Mouse (Mus musculus): ENCODE data around the gene Itga2b.

Itga2b gene

DNA sequence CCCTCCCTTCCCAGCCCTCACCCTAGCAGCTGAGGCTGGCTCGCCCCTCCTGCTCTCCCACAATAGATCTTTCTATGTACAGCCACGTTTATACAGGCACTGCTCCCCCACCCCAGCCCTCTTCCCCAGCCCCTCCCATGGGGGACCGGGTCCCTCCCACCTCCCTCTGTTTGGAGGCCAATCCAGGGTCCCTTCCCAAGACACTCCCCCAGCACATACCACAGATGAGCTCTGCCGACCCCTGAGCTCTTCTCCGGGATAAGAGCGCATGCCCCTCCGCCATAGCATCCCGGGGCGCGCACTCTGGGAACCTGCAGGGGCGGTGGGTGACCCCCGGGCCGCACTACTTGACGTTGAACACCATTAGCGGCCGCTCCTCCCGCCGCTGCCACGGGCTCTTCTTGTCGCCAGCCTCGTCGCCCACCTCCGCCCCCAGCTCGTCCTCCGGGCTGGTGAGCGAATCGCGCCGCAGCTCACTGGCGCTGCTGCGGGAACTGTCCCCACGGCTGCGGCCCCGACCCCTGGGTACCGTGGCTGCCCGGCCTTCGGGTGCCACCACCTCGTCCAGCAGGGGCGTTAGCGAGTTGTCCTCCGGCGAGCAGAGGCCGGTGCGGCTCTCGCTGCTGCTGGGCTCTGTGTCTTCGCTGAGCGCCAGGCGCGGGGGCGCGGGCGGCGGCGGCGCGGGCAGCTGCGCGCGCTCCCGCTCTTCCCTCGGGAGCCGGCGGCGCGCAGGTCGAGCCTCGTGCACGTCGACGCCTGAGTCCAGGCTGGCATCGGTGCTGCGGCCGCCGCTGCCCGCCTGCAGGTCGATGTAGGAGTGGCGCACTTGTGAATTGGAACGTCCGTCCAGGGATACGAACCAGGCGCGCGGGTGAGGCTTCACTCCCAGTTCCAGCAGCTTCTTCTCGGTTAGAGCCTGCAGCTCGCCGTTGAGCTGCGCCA, 32.5 kb downstream of the Itga2b start:
- DNase-seq (ENCODE audit: low spot score in 2 of 2) = peak in 1 of 2 experiments; percentile 72

DNA sequence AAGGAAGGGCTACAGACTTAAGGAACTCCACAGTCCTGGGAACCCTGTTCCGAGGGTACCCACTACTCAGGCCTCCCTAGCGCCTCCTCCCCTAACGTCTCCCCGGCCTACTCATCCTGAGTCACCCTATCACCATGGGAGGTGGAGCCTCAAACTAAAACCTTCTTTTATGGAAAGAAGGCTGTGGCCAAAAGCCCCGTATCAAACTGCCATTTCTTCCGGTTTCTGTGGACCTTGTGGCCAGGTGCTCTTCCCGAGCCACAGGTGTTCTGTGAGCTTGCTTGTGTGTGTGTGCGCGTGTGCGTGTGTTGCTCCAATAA, 33.5 kb downstream of the Itga2b start:
- DNase-seq (ENCODE audit: low spot score in 2 of 2) = no peak

DNA sequence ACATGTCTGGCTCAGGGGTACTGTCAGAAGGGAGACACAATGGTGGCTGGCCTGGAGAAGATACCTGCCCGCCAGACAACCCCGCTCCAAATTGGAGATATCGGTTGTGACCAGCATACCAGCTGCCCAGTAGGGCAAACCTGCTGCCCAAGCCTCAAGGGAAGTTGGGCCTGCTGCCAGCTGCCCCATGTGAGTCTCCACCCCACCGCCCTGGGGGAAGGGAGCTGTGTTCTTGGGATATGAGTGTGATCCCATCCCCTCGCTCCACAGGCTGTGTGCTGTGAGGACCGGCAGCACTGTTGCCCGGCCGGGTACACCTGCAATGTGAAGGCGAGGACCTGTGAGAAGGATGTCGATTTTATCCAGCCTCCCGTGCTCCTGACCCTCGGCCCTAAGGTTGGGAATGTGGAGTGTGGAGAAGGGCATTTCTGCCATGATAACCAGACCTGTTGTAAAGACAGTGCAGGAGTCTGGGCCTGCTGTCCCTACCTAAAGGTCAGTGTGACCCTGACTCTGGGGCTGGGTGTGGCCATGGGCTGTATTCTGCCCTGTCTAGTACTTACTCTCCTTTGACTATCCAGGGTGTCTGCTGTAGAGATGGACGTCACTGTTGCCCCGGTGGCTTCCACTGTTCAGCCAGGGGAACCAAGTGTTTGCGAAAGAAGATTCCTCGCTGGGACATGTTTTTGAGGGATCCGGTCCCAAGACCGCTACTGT, 34.0 kb downstream of the Itga2b start:
- no peak for DNase-seq (ENCODE audit: low spot score in 2 of 2)

DNA sequence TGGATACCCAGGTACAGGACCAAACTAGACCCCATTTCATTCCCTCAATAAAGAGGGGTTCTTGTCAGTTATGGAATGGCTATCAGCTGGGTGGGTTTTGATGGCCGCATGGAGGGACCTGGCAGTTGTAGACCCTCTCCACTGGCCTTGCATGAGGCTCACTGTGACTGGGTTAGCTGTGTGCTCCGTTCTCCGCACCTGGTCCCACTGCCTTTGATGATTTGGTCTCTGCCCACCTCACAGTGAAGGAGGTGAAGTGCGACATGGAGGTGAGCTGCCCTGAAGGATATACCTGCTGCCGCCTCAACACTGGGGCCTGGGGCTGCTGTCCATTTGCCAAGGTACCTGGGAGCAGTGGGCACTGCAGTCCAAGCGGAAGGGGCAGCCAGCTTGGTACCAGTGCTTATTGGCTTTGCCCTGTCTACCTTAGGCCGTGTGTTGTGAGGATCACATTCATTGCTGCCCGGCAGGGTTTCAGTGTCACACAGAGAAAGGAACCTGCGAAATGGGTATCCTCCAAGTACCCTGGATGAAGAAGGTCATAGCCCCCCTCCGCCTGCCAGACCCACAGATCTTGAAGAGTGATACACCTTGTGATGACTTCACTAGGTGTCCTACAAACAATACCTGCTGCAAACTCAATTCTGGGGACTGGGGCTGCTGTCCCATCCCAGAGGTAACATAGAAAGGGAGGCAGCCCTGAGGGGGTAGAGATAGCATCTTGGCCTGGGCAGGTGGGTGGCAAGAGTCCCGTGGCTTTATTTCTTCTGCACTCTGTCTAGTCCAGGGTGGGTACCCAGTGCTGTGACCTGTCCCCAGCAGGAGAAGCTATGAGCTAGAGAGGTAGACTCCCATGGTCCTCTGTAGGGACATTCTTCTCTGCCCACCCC, 34.9 kb downstream of the Itga2b start:
- no peak for DNase-seq (ENCODE audit: low spot score in 2 of 2)

DNA sequence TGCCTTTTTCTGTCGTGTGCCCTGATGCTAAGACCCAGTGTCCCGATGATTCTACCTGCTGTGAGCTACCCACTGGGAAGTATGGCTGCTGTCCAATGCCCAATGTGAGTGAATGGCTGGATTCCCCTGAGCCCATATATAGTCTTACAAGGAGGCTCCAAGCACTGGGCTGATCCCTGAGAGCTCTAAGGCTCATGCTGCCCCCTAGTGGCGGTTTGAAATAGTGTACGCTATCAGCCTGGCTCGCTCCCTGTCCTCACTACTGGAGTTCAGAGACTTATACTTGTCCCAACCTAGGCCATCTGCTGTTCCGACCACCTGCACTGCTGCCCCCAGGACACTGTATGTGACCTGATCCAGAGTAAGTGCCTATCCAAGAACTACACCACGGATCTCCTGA, 35.5 kb downstream of the Itga2b start:
- peak in 1 of 2 experiments; percentile 94 for DNase-seq (ENCODE audit: low spot score in 2 of 2)

DNA sequence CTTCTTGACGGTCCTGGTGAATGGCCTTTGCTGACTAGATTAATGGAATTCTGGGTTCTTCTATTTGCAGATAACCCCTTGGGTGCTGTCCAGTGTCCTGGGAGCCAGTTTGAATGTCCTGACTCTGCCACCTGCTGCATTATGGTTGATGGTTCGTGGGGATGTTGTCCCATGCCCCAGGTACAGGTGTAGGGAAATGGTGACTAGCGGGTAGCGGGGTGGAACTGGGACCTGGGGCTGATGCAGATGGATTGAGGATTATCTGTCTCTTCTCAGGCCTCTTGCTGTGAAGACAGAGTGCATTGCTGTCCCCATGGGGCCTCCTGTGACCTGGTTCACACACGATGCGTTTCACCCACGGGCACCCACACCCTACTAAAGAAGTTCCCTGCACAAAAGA, 36.1 kb downstream of the Itga2b start:
- DNase-seq (ENCODE audit: low spot score in 2 of 2) = no peak

DNA sequence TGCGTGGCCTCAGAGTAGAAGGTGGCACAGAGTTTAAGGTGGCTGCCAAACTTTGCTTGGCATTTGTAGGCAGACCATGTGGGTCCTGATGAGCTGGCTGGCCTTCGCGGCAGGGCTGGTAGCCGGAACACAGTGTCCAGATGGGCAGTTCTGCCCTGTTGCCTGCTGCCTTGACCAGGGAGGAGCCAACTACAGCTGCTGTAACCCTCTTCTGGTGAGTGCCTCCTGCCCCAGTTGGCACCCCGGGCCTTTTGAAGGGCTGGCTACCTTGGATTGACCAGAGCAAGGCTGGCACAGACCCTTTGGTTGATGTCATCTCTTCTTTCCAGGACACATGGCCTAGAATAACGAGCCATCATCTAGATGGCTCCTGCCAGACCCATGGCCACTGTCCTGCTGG, 37.0 kb downstream of the Itga2b start:
- DNase-seq (ENCODE audit: low spot score in 2 of 2) = peak in 1 of 2 experiments; percentile 26

DNA sequence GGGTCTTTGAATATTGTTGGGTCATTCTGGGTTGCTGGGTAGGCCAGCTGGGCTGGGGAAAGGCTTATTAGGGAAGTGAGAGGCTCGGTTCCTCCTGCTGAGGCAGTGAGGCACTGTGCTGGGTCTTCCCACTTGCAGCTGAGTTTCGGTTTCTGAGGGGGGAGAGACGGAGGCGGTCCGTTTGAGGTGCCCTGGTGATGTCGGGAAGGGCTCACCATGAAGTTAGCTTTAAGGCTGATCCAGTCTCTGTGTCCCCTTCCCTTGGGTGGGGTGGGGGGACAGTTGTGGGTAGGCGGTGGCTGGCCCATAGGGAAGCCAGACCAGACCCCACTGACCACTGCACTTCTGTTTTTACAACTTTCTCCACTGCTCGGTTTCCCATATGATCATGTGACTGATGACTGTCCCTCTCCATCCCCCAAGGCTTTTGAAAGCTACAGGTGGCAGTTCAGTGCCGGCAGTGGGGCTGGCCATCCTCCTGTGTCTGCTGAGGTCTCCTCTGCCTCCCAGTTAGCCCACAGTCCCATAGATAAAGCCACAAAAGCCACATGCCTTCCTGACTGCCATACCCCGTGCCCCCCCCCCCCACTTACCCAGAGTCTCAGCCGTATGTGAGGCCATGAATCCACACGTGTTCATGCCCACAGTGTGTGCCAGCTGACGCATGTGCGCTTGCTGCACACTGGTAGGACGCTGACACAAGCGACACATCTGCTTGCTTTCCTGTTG, 37.6 kb downstream of the Itga2b start:
- DNase-seq (ENCODE audit: low spot score in 2 of 2) = peak in 1 of 2 experiments; percentile 23

DNA sequence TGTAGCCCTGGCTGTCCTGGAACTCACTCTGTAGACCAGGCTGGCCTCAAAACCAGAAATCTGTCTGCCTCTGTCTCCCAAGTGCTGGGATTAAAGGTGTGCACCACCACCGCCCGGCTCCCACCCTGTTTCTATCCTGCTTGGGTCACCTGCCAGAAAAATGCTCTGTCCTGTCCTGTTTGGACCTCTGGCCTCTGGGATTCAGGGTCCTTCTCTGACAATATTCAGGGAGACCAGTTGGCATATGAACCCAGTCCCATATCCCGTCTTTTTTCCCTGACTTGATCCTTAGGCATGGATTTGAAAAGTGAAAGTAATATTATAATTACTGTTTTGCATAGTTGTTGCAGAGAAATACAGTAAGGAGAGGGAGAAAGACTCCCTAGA, 38.2 kb downstream of the Itga2b start:
- DNase-seq (ENCODE audit: low spot score in 2 of 2) = no peak

DNA sequence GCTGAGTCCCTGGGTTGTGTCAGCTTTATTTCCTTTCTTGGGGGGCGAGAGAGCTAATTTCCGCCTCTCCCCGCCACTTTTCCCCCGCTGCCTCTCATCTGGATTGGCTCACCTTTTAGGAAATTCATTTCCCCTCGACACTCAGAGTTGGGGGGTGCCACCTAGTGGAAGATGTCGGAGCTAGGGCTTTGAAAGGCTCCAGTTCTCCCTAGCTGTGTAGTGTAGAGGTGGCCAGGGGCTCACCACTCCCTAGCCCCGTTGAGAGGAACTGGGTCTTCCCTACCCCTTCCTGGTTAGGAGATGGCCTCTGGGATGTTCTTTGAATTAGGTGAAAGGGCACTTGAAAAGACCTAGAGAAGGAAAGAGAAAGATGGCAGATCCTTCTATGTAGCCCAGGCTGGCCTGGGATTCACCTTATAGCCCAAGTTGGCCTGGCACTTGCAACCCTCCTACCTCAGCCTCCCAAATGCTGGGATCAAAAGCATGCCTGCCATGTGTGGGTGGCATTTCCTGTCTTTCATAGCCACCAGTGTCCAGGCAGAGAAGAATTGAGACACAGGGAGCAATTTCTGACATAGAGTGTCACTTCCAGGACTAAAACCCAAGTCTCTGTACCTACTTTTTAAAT, 38.8 kb downstream of the Itga2b start:
- peak in 1 of 2 experiments; percentile 85 for DNase-seq (ENCODE audit: low spot score in 2 of 2)

DNA sequence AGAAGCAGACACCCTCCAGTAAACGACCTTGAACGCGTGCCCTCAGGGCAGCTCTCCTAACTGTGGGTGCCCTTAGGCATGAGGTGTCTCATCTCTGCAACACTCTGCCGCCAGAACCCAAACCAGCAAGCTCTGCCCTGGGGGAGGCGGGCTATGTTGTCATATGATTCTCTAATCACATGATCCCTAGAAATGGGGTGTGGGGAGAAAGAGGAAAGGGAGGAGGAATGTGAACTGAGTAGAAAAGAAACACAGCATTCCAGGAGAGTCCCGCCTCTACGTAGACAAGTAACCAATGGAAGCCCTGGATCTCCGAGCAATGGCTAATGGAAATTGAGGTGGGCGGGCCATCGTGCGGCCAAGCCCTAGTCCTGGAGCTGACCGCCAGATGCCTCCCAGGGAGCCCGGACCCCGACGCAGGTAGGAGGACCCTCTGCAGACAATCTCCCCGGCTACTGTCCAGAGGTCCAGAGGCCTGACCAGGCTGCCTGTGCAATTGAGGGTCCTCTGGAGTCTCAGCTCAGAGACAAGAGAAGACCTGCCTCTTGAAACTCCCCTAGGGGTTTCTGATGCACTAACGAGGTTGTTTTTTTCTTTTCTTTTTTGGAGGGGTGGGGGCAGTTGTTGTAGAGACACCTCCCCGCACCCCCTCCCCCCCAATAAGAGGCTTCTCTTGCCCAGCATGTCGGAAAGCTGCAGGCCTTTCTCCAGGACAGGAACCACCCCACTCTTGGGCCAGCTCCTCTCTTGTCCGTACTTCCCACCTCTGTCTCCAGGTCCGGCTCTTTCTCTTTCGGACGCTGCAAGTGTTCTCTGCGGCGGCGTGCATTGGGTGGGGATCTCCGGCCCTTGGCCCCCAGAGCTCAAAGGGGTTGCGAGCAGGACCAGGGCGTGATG, 39.6 kb downstream of the Itga2b start, which contains the start of gene Grn:
Gene Grn, plus strand, starts transcription at position 195 of the 897 bp plus-strand sequence.
- peak; percentile 95 to 96 for DNase-seq (ENCODE audit: low spot score in 2 of 2)

DNA sequence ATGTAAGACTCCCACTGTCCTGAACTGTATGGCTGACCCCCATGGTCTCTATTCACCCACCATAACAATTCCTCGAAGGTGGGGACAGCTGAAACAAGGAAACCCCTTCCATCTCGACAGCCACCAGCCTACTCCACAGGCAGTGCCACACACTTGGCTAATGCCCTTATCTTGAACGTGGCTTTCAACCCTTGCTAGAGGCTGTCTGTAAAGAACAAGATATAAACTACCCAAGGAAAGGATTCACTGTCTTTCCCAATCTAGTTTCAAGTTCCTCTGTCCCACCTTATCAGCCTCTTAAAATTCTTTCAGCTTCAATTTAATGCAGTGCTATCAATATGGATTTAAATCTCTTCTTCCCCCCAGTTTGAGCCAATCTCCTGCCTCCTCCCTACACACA, 40.4 kb downstream of the Itga2b start:
- DNase-seq (ENCODE audit: low spot score in 2 of 2) = no peak

DNA sequence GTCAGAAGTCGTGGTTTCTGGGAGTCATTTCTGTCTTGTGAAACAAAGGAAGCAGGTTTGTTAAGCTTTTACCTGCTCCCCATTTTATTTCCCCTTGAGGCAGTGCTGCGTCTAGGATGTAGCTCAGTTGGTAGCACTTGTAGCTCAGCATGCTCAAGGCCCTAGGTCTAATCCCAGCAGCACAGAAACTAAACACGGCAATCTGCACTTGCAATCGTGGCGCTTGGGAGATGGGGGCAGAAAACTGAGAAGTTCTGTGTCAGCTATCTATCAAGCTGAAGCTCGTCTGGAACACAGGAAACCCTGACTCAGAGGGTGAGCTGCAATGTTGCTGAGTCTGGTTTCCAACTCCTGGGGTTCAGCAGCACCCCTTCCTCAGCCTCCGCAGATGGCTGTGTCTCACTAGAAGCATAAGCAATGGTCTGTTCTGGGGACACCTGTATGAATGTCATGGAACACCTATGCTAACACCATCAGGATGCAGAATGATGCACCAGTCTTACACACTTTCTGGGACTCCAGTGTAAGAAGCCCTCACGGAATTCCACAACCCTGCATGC, 40.9 kb downstream of the Itga2b start:
- no peak for DNase-seq (ENCODE audit: low spot score in 2 of 2)

DNA sequence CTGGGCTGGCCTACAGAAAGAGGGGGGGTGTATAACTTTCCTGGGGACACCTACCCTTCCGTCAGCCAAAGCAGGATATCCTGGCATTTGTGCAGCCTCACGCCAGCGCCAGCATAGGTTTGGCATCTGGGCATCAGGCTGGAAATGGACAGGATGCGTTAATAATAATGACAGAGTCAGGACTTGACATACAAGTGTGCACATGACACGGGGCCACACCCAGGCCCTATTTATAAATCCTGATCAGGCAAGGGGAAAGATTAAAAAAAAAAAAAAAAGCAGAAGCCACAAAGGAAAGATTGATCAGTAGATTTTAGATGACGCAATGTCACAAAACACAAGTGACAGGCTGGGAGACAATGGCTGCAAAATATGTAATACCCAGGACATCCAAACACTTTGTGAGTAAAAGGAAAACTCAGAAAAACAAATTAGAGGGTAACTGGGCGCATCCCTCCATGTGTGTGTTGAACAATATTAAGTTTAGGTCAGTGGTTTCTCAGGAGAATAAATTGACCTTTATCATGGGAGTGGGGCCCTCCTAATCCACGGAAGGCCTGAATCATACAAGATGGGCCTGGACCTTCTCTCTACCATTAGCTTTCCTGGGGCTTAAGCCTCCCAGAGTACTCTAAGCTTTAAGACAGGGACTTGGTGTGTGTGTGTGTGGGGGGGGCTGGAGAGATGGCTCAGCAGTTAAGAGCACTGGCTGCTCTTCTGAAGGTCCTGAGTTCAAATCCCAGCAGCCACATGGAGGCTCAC, 44.2 kb downstream of the Itga2b start:
- no peak for DNase-seq (ENCODE audit: low spot score in 2 of 2)

DNA sequence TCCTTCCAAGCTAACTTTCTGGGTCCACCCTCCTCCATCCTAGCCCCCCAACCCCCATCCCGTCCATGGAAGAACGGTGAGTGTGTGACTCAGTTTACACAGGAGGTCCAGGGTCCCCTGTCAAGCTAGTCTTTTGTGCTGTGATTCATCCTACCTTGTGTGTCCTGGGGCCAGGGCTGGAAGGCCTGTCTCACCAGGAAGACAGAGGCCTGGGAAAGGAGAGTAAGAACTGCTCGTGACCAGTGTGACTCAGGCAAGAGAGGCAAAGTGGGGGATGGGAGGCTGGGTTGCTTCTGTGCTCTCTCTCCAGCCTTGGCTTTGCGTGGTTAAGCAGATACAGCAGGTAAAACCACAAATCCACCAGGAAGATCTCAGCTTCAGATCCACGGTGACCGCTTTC, 45.3 kb downstream of the Itga2b start:
- DNase-seq (ENCODE audit: low spot score in 2 of 2) = no peak

DNA sequence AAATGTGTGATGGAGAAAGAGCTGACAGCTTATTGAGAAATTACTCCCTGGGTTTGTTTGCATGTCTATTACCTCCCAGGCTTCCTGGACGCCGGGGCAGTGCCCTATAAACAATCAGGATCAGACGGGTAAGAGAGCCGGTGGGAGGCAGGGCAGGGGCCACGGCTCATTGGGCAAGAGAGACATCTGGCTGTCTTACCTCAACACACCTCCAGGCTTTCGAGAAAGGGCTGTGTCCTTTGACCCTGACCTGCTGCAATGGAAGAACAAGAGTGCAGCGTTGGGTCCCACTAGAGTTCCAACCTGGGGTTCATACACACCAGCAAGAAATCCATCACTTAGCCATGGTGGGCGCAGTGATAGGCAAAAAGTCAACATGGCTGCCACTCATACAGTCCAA, 48.4 kb downstream of the Itga2b start:
- DNase-seq (ENCODE audit: low spot score in 2 of 2) = no peak

DNA sequence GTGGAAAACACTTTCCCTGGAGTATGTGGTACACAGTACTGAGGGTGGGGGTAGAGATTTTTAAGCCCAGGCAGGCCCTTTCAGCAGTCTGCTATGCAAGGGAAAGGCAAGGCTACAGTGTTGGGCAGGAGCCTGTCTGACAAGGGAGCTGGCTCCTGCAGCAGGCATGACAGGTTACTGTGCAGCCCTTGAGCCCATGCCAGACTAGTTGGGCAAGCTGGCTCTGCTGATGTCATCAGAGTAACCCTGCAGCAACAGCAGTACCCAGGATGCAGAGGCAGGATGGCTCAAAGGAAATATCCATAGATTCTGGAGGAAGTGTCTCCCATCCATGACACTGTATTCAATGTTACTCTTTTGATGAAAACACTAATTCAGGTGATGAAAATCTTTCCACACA, 51.0 kb downstream of the Itga2b start:
- DNase-seq (ENCODE audit: low spot score in 2 of 2) = no peak

DNA sequence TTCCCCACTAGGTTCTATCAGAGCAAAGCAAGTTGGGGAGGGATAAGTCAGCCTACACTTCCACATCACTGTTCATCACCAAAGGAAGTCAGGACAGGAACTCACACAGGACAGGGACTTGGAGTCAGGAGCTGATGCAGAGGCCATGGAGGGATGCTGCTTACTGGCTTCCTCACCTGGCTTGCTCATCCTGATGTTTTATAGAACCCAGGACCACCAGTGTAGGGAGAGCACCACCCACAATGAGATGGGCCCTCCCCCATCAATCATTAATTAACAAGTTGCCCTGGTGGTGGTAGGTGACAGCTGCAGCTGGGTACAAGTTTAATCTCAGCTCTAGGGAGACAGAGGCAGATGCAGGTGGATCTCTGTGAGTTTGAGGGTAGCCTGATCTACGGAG, 52.8 kb downstream of the Itga2b start:
- no peak for DNase-seq (ENCODE audit: low spot score in 2 of 2)

All from left cerebral cortex, adult 9 months (tissue).